Comparison of ENCODE assay signal across 14 mouse cellular contexts in genomic region chr7:119379935-119380334, GRCm38 (mm10).
DNase-seq lines count a peak whose midpoint lies in the region; ATAC-seq and TF ChIP-seq lines count a peak whose summit lies in the region.
"Had no signal": no experiment of that assay in that cellular context is flagged by ENCODE, and none has a peak within 500 bp of the region (broad histone marks: within the 10 kb centered on the region; RNA-seq: fewer than 3 reads in every experiment).

No protein-coding gene starts in this region.

- H3K27ac ChIP-seq in hindbrain, embryonic 14.5 days = peak overlapping the region; percentile 62
- no peak overlapping the region for H3K27ac ChIP-seq in neural tube, embryonic 14.5 days (ENCODE audit: low read depth, low read length)
- no peak overlapping the region for H3K27ac ChIP-seq in kidney, adult 2 months (ENCODE audit: insufficient read depth, low read depth, low read length)
- H3K27ac ChIP-seq: limb, embryonic 13.5 days had no signal

- no peak overlapping the region for H3K4me3 ChIP-seq in hindbrain, embryonic 14.5 days (replicated peaks; ENCODE audit: low read length)
- H3K4me3 ChIP-seq in neural tube, embryonic 14.5 days (ENCODE audit: low read depth, low read length) = no peak overlapping the region
- H3K4me3 ChIP-seq in kidney, adult 2 months (ENCODE audit: insufficient read depth, low read depth, low read length) = no peak overlapping the region
- H3K4me3 ChIP-seq: limb, embryonic 13.5 days had no signal

- H3K9ac ChIP-seq in hindbrain, embryonic 14.5 days = no peak overlapping the region
- H3K9ac ChIP-seq in neural tube, embryonic 14.5 days (replicated peaks; ENCODE audit: low read depth, low read length) = no peak overlapping the region
- H3K9ac ChIP-seq: limb, embryonic 13.5 days had no signal

- no peak for TF ChIP-seq POLR2A in brain, embryonic 14.5 days (IDR thresholded peaks at IDR 0.05; ENCODE audit: borderline replicate concordance, extremely low read depth, insufficient read depth, insufficient read length, poor library complexity, severe bottlenecking)
- TF ChIP-seq POLR2A in kidney, adult 2 months (IDR thresholded peaks at IDR 0.05; ENCODE audit: low read depth, low read length) = no peak

- DNase-seq in layer of hippocampus, adult 9-11 months = peak; percentile 5
- no peak for DNase-seq in layer of hippocampus, adult 9-10 months (ENCODE audit: low spot score)
- DNase-seq in brain, embryonic 14.5 days (ENCODE audit: low read depth) = peak; percentile 80
- peak; percentile 53 for DNase-seq in hindbrain, embryonic 14.5 days (ENCODE audit: low spot score)
- no peak for DNase-seq in kidney, adult 2 months
- DNase-seq in lung, postnatal 10 days = no peak
- no peak for DNase-seq in embryo, embryonic 10.5 days (ENCODE audit: low spot score)
- DNase-seq: cerebellum, adult 11 months; heart, adult 11 months; kidney, postnatal 10 days; lung, adult 2 months had no signal

- no peak overlapping the region for H3K4me2 ChIP-seq in hindbrain, embryonic 14.5 days (replicated peaks)
- H3K4me2 ChIP-seq in neural tube, embryonic 14.5 days (ENCODE audit: low read depth, low read length) = no peak overlapping the region
- H3K4me2 ChIP-seq: limb, embryonic 13.5 days had no signal

- no peaks in the 10 kb centered on the region for H3K27me3 ChIP-seq in hindbrain, embryonic 14.5 days (ENCODE audit: control insufficient read depth, insufficient read depth, low read length)
- no peaks in the 10 kb centered on the region for H3K27me3 ChIP-seq in neural tube, embryonic 14.5 days (ENCODE audit: control insufficient read depth, insufficient read depth, low read length)
- no peaks in the 10 kb centered on the region for H3K27me3 ChIP-seq in kidney, adult 2 months (replicated peaks; ENCODE audit: control insufficient read depth, insufficient read depth, low read length)
- H3K27me3 ChIP-seq: limb, embryonic 13.5 days had no signal

- ATAC-seq in hindbrain, embryonic 14.5 days (ENCODE audit: low FRiP score) = peak; percentile 73
- peak; percentile 82 for ATAC-seq in neural tube, embryonic 14.5 days (ENCODE audit: low read depth)

- peaks cover 5% of the 10 kb centered on the region; the same call in 1 of the 2 replicates for H3K9me3 ChIP-seq in hindbrain, embryonic 14.5 days (ENCODE audit: control insufficient read depth, low read length)
- H3K9me3 ChIP-seq in neural tube, embryonic 14.5 days (ENCODE audit: control insufficient read depth, low read length) = peaks cover 2% of the 10 kb centered on the region; the same call in 1 of the 2 replicates

- H3K36me3 ChIP-seq in hindbrain, embryonic 14.5 days (replicated peaks; ENCODE audit: control insufficient read depth, insufficient read depth) = no peaks in the 10 kb centered on the region
- H3K36me3 ChIP-seq in neural tube, embryonic 14.5 days (ENCODE audit: control insufficient read depth, insufficient read depth, low read length) = no peaks in the 10 kb centered on the region
- no peaks in the 10 kb centered on the region for H3K36me3 ChIP-seq in kidney, adult 2 months (ENCODE audit: control insufficient read depth, insufficient read depth, low read length)
- H3K36me3 ChIP-seq: G1E; limb, embryonic 13.5 days had no signal

- peaks cover 6% of the 10 kb centered on the region; the same call in 1 of the 2 replicates for H3K4me1 ChIP-seq in hindbrain, embryonic 14.5 days (replicated peaks; ENCODE audit: control insufficient read depth, insufficient read depth, low read length)
- no peaks in the 10 kb centered on the region for H3K4me1 ChIP-seq in neural tube, embryonic 14.5 days (ENCODE audit: control insufficient read depth, insufficient read depth, low read length)
- no peaks in the 10 kb centered on the region for H3K4me1 ChIP-seq in kidney, adult 2 months (ENCODE audit: control insufficient read depth, insufficient read depth, low read length)
- H3K4me1 ChIP-seq: limb, embryonic 13.5 days had no signal

- WGBS in hindbrain, embryonic 14.5 days = 6% methylated on average over 3 of the region's 3 CpGs
- 21% methylated on average over 3 of the region's 3 CpGs for WGBS in neural tube, embryonic 14.5 days
- 51% methylated on average over 3 of the region's 3 CpGs for WGBS in kidney, adult 2 months

- no peak for TF ChIP-seq CTCF in brain, embryonic 14.5 days (IDR thresholded peaks at IDR 0.05; ENCODE audit: borderline replicate concordance, extremely low read depth, insufficient read depth, insufficient read length)
- no peak for TF ChIP-seq CTCF in kidney, adult 2 months (conservative IDR thresholded peaks at IDR 0.05; ENCODE audit: insufficient read depth, insufficient read length, low read depth, low read length)

Comparison
In these comparisons a context has a peak if more than half of its experiments do, and no peak if none do; other contexts are left out.
1. DNase-seq: peak in layer of hippocampus, adult 9-11 months (single experiment), brain, embryonic 14.5 days (single experiment) and hindbrain, embryonic 14.5 days (single experiment); none in layer of hippocampus, adult 9-10 months (single experiment), kidney, adult 2 months (single experiment), lung, postnatal 10 days (single experiment) and embryo, embryonic 10.5 days (single experiment).